Mouse (Mus musculus) spleen, postnatal 10 days (tissue): ENCODE results near the gene Ctns.

Experiments
- DNase-seq, 2 experiments: peaks; one replicate each; pipeline ENCODE4 v3.0.0; 2021 to 2022; ENCODE audit warnings: low spot score in 2 of 2

The Ctns gene

GRCm38 (mm10) chr11:73146026-73146974 is 52.5 kb downstream of the Ctns start:
- DNase-seq, result no peak

GRCm38 (mm10) chr11:73144261-73144681 is 54.6 kb downstream of the Ctns start:
- DNase-seq, result no peak

GRCm38 (mm10) chr11:73137591-73138501 is 61.0 kb downstream of the Ctns start, which contains the start of gene Haspin:
Gene Haspin, minus strand, starts transcription at chr11:73138294.
- peak; percentile 92 to 95 for DNase-seq

- DNase-seq, result peak in 1 of 2 experiments; percentile 37
Measured at GRCm38 (mm10) chr11:73137116-73137515, 61.7 kb downstream of the Ctns start.

- DNase-seq, result no peak
Measured at GRCm38 (mm10) chr11:73136587-73136986, 62.3 kb downstream of the Ctns start.

DNA sequence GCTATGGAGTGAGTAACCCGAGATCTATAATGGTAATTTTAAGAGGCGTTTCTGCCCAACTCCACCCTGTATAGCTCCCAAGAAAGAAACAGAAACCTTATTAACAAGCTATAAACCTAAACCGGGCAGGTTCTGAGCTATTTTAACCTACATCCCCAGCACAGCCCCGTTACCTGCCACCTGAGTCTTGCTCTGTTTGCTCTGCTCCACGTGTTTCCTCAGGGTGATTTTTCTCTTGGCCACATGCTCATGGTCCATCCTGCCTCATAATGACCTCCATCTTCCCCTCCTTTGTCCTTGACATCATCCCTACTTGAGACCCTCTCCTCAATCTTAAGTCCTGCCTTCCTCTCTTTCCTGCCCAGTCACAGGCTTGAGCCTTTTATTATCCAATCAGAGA is 64.6 kb downstream of the Ctns start:
- no peak for DNase-seq
